Mouse (Mus musculus): ENCODE measurements around the gene Nup98.

- TF ChIP-seq ZC3H11A (IDR thresholded peaks at IDR 0.05; ENCODE audit: borderline replicate concordance, low read depth, low read length) (no peak), ZNF384 (IDR thresholded peaks at IDR 0.05; ENCODE audit: low read depth, low read length) (no peak), CHD2 (IDR thresholded peaks at IDR 0.05; ENCODE audit: low read depth, low read length) (no peak)
Observed at GRCm38 (mm10) chr7:102106700-102107141, 103.3 kb downstream of the Nup98 start.
